In the genomic region with DNA sequence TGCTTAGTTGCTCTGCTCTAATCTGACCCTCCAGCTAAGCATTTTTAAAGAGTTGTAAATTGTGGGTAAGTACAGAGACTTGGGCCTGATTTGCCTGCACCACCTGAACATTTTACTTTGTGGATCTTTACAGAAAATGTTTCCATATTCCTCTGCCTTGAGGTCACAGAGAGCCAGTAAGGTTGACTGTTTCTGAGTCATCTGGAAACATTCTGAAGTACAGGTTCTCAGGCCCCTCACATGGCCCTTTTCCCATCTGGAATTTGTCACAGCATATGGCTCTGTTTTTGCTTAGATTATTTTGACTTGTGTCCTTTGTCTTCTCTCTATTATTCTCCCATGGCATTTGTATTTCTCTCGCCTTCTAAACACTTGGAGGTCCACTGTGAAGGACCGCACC, we compare ENCODE assay signal across 27 mouse cellular contexts. TPM values are rescaled to one million over a fixed set of nuclear protein-coding genes. Genes with fewer than 3 reads are reported as not detected.
DNase-seq lines count a peak whose midpoint lies in the region; ATAC-seq lines count a peak whose summit lies in the region.
"Had no signal": no experiment of that assay in that cellular context is flagged by ENCODE, and none has a peak within 500 bp of the region (broad histone marks: within the 10 kb centered on the region; RNA-seq: fewer than 3 reads in every experiment).

No protein-coding gene starts in this region.

- H3K9ac ChIP-seq in embryonic facial prominence, embryonic 11.5 days (replicated peaks; ENCODE audit: low read length) = no peak overlapping the region
- H3K9ac ChIP-seq in heart, embryonic 13.5 days = no peak overlapping the region
- H3K9ac ChIP-seq: embryonic facial prominence, embryonic 13.5 days; forebrain, embryonic 13.5 days; hindbrain, embryonic 12.5 days; hindbrain, embryonic 15.5 days had no signal

- no peak overlapping the region for H3K4me3 ChIP-seq in embryonic facial prominence, embryonic 11.5 days (ENCODE audit: low read depth, low read length)
- no peak overlapping the region for H3K4me3 ChIP-seq in embryonic facial prominence, embryonic 10.5 days
- no peak overlapping the region for H3K4me3 ChIP-seq in heart, embryonic 13.5 days
- H3K4me3 ChIP-seq in limb, embryonic 10.5 days = no peak overlapping the region
- H3K4me3 ChIP-seq: embryonic facial prominence, embryonic 13.5 days; erythroblast, embryonic 14.5 days; forebrain, embryonic 10.5 days; forebrain, embryonic 13.5 days; gastrocnemius, adult 2 months; heart, embryonic 10.5 days; hindbrain, embryonic 12.5 days; hindbrain, embryonic 15.5 days had no signal

- no peaks in the 10 kb centered on the region for H3K4me1 ChIP-seq in embryonic facial prominence, embryonic 11.5 days (ENCODE audit: control insufficient read depth, insufficient read depth, low read length)
- 0 out of 2 replicates have a peak, but pooled peaks cover 2% of the 10 kb centered on the region for H3K4me1 ChIP-seq in embryonic facial prominence, embryonic 10.5 days
- peaks cover 12% of the 10 kb centered on the region; the same call in 1 of the 2 replicates for H3K4me1 ChIP-seq in heart, embryonic 13.5 days
- H3K4me1 ChIP-seq in limb, embryonic 10.5 days = 0 out of 2 replicates have a peak, but pooled peaks cover 2% of the 10 kb centered on the region
- H3K4me1 ChIP-seq: forebrain, embryonic 10.5 days; forebrain, embryonic 13.5 days; heart, embryonic 10.5 days; hindbrain, embryonic 12.5 days; hindbrain, embryonic 15.5 days had no signal

- DNase-seq in embryonic facial prominence, embryonic 11.5 days (ENCODE audit: low spot score) = peak; percentile 38
- DNase-seq in embryonic facial prominence, embryonic 10.5 days (ENCODE audit: low spot score) = no peak
- no peak for DNase-seq in heart, adult 9 months (ENCODE audit: low spot score in 2 of 2)
- DNase-seq in forelimb bud, embryonic 11.5 days (ENCODE audit: low read depth, low spot score) = peak; percentile 13
- no peak for DNase-seq in limb, embryonic 10.5 days (ENCODE audit: low spot score)
- DNase-seq: adrenal gland, postnatal 10 days; adrenal gland, postnatal 36 days; cerebellum, adult 11 months; cerebellum, adult 9-11 months; cerebellum, postnatal 25 days; embryo, embryonic 11 days; gastrocnemius, adult 2 months; gastrocnemius, postnatal 14 days; heart, adult 18-20 months; kidney, adult 2 months had no signal

- WGBS in embryonic facial prominence, embryonic 11.5 days = 59% methylated on average over 2 of the region's 2 CpGs
- 73% methylated on average over 2 of the region's 2 CpGs for WGBS in embryonic facial prominence, embryonic 10.5 days
- WGBS in heart, embryonic 13.5 days = 52% methylated on average over 2 of the region's 2 CpGs
- 85% methylated on average over 2 of the region's 2 CpGs for WGBS in limb, embryonic 10.5 days

- ATAC-seq in embryonic facial prominence, embryonic 11.5 days (replicated peaks; ENCODE audit: insufficient number of reproducible peaks, low FRiP score, low TSS enrichment, low read depth) = no peak
- no peak for ATAC-seq in heart, embryonic 13.5 days (ENCODE audit: extremely low read depth, insufficient number of reproducible peaks, low FRiP score, low TSS enrichment)
- ATAC-seq: forebrain, embryonic 13.5 days; forebrain, embryonic 16.5 days; intestine, postnatal 0 days; Patski had no signal

- H3K36me3 ChIP-seq in embryonic facial prominence, embryonic 11.5 days (replicated peaks; ENCODE audit: control insufficient read depth, insufficient read depth, low read depth, low read length) = no peaks in the 10 kb centered on the region
- H3K36me3 ChIP-seq in embryonic facial prominence, embryonic 10.5 days (replicated peaks) = no peaks in the 10 kb centered on the region
- H3K36me3 ChIP-seq in heart, embryonic 13.5 days = no peaks in the 10 kb centered on the region
- H3K36me3 ChIP-seq in limb, embryonic 10.5 days = no peaks in the 10 kb centered on the region
- H3K36me3 ChIP-seq: embryonic facial prominence, embryonic 13.5 days; heart, embryonic 10.5 days; hindbrain, embryonic 12.5 days; hindbrain, embryonic 15.5 days had no signal

- no peaks in the 10 kb centered on the region for H3K9me3 ChIP-seq in embryonic facial prominence, embryonic 11.5 days (replicated peaks; ENCODE audit: control insufficient read depth, low read length)
- H3K9me3 ChIP-seq in embryonic facial prominence, embryonic 10.5 days = no peaks in the 10 kb centered on the region
- no peaks in the 10 kb centered on the region for H3K9me3 ChIP-seq in heart, embryonic 13.5 days
- no peaks in the 10 kb centered on the region for H3K9me3 ChIP-seq in limb, embryonic 10.5 days (replicated peaks)
- H3K9me3 ChIP-seq: embryonic facial prominence, embryonic 13.5 days; forebrain, embryonic 10.5 days; forebrain, embryonic 13.5 days; G1E; heart, embryonic 10.5 days; hindbrain, embryonic 12.5 days; hindbrain, embryonic 15.5 days had no signal

- H3K27me3 ChIP-seq in embryonic facial prominence, embryonic 11.5 days (ENCODE audit: control insufficient read depth, insufficient read depth, low read length) = no peaks in the 10 kb centered on the region
- H3K27me3 ChIP-seq in embryonic facial prominence, embryonic 10.5 days (replicated peaks; ENCODE audit: low read depth, poor library complexity, severe bottlenecking) = 0 out of 2 replicates have a peak, but pooled peaks cover 4% of the 10 kb centered on the region
- H3K27me3 ChIP-seq in heart, embryonic 13.5 days (replicated peaks) = no peaks in the 10 kb centered on the region
- H3K27me3 ChIP-seq in limb, embryonic 10.5 days (ENCODE audit: low read depth, poor library complexity, severe bottlenecking) = peaks cover 7% of the 10 kb centered on the region; the same call in 1 of the 2 replicates
- H3K27me3 ChIP-seq: embryonic facial prominence, embryonic 13.5 days; forebrain, embryonic 13.5 days; hindbrain, embryonic 12.5 days; hindbrain, embryonic 15.5 days had no signal

- H3K4me2 ChIP-seq in embryonic facial prominence, embryonic 11.5 days (ENCODE audit: low read depth, low read length) = no peak overlapping the region
- no peak overlapping the region for H3K4me2 ChIP-seq in heart, embryonic 13.5 days
- H3K4me2 ChIP-seq: embryonic facial prominence, embryonic 13.5 days; forebrain, embryonic 13.5 days; hindbrain, embryonic 12.5 days; hindbrain, embryonic 15.5 days had no signal

- H3K27ac ChIP-seq in embryonic facial prominence, embryonic 11.5 days (replicated peaks; ENCODE audit: low read depth, low read length) = no peak overlapping the region
- no peak overlapping the region for H3K27ac ChIP-seq in embryonic facial prominence, embryonic 10.5 days (replicated peaks)
- H3K27ac ChIP-seq in heart, embryonic 13.5 days (replicated peaks) = peak overlapping the region; percentile 59
- H3K27ac ChIP-seq in limb, embryonic 10.5 days = no peak overlapping the region
- H3K27ac ChIP-seq: embryonic facial prominence, embryonic 13.5 days; forebrain, embryonic 10.5 days; forebrain, embryonic 13.5 days; gastrocnemius, adult 2 months; heart, embryonic 10.5 days; hindbrain, embryonic 12.5 days; hindbrain, embryonic 15.5 days had no signal

RNA-seq across cellular contexts. Expression of a gene that starts 10.2 kb away (rescaled TPM):
- 108 and 121 TPM in 2 replicates for polyA plus RNA-seq in embryonic facial prominence, embryonic 11.5 days (2014; fragmentation: Nextera tagmentation; extraction: Ambion mirVana)
- polyA plus RNA-seq in embryonic facial prominence, embryonic 10.5 days (2016; fragmentation: Nextera tagmentation; extraction: Ambion mirVana) = 91.8 and 92.7 TPM in 2 replicates
- 48.7 and 73.1 TPM in 2 replicates for polyA plus RNA-seq in heart, embryonic 13.5 days (2015; fragmentation: Nextera tagmentation; extraction: Ambion mirVana)
- polyA plus RNA-seq in limb, embryonic 10.5 days (2016; fragmentation: Nextera tagmentation; extraction: Ambion mirVana) = 75.2 and 84.0 TPM in 2 replicates

Comparison
In these comparisons a context has a peak if more than half of its experiments do, and no peak if none do; other contexts are left out.
1. DNase-seq: peak in embryonic facial prominence, embryonic 11.5 days (single experiment) and forelimb bud, embryonic 11.5 days (single experiment); none in embryonic facial prominence, embryonic 10.5 days (single experiment), heart, adult 9 months (0 of 2) and limb, embryonic 10.5 days (single experiment).